Mouse (Mus musculus) myocyte (in vitro differentiated cells): ENCODE measurements around the gene Pgbd1. TPM values are rescaled to one million over a fixed set of nuclear protein-coding genes. Genes with fewer than 3 reads are reported as not detected.
"Not testable (repeated sequence)": the region's sequence is repeated elsewhere in the genome, so short reads cannot be mapped to it uniquely, and the experiment has no call there.

Experiments
- H3K27me3 ChIP-seq: one replicate; pipeline ENCODE4 v1.6.1; 2011; ENCODE audit not compliant: control insufficient read depth, insufficient read depth, insufficient read length
- H3K36me3 ChIP-seq: one replicate; pipeline ENCODE4 v1.6.1; 2011; ENCODE audit not compliant: control insufficient read depth, insufficient read depth
- H3K4me2 ChIP-seq: one replicate; pipeline ENCODE4 v1.6.1; 2011; ENCODE audit warnings: low read depth, control low read depth
- H3K4me3 ChIP-seq: one replicate; pipeline ENCODE4 v1.5.1; 2011; ENCODE audit warnings: mild to moderate bottlenecking, control low read depth, moderate library complexity
- H3K79me2 ChIP-seq: one replicate; pipeline ENCODE4 v1.6.1; 2011; ENCODE audit not compliant: control insufficient read depth, insufficient read depth
- H3ac ChIP-seq: one replicate; pipeline ENCODE4 v1.6.1; 2011; ENCODE audit not compliant: control insufficient read depth, insufficient read length
- CEBPB ChIP-seq: IDR thresholded peaks from 2 replicates; pipeline ENCODE4 v1.6.1; 2011; ENCODE audit warnings: mild to moderate bottlenecking, moderate library complexity; ENCODE audit not compliant: poor library complexity, insufficient read depth, severe bottlenecking
- E2F4 ChIP-seq: IDR thresholded peaks from one replicate; pipeline ENCODE4 v1.6.1; 2011; ENCODE audit warnings: mild to moderate bottlenecking, control low read depth, moderate library complexity; ENCODE audit not compliant: insufficient read depth
- MAX ChIP-seq: IDR thresholded peaks from one replicate; pipeline ENCODE4 v1.6.1; 2011; ENCODE audit warnings: low read depth, mild to moderate bottlenecking, control low read depth
- MYOD1 ChIP-seq, 3 experiments: IDR thresholded peaks; one replicate each; pipeline ENCODE4 v1.6.1; 2011; ENCODE audit warnings: control low read depth in 2 of 3, low read depth in 2 of 3, mild to moderate bottlenecking in 2 of 3, moderate library complexity in 1 of 3; ENCODE audit not compliant: insufficient read length in 2 of 3, control insufficient read depth in 1 of 3
- MYOG ChIP-seq, 3 experiments: IDR thresholded peaks; one replicate each; pipeline ENCODE4 v1.6.1; 2011; ENCODE audit warnings: control low read depth in 2 of 3, low read depth in 2 of 3, mild to moderate bottlenecking in 2 of 3; ENCODE audit not compliant: insufficient read length in 2 of 3, control insufficient read depth in 1 of 3, insufficient read depth in 1 of 3
- POLR2A ChIP-seq: IDR thresholded peaks from one replicate; pipeline ENCODE4 v1.6.1; 2011; ENCODE audit warnings: low read depth, mild to moderate bottlenecking, control low read depth, moderate library complexity; ENCODE audit not compliant: insufficient read length
- POLR2AphosphoS2 ChIP-seq: IDR thresholded peaks from one replicate; pipeline ENCODE4 v1.6.1; 2011; ENCODE audit warnings: low read depth, control low read depth; ENCODE audit not compliant: insufficient read length
- REST ChIP-seq: IDR thresholded peaks from one replicate; pipeline ENCODE4 v1.6.1; 2011; ENCODE audit warnings: mild to moderate bottlenecking, control low read depth, moderate library complexity; ENCODE audit not compliant: insufficient read depth, insufficient read length
- SRF ChIP-seq: IDR thresholded peaks from one replicate; pipeline ENCODE4 v1.6.1; 2011; ENCODE audit warnings: low read depth; ENCODE audit not compliant: control insufficient read depth, insufficient read length
- TCF12 ChIP-seq: IDR thresholded peaks from one replicate; pipeline ENCODE4 v1.6.1; 2011; ENCODE audit warnings: mild to moderate bottlenecking, control low read depth; ENCODE audit not compliant: poor library complexity, insufficient read depth, severe bottlenecking
- TCF3 ChIP-seq: IDR thresholded peaks from one replicate; pipeline ENCODE4 v1.6.1; 2011; ENCODE audit warnings: low read depth, control low read depth; ENCODE audit not compliant: insufficient read length
- USF1 ChIP-seq: IDR thresholded peaks from one replicate; pipeline ENCODE4 v1.6.1; 2011; ENCODE audit warnings: low read depth, mild to moderate bottlenecking, control low read depth, moderate library complexity
- polyA plus RNA-seq: library from polyadenylated mRNA; unstranded; fragments of >200 nt; fragmentation: generic; extraction: Trizol; gene quantifications from one replicate; pipeline ENCODE4 v1.2.1, GENCODE M21; 2012; ENCODE audit warnings: missing spikeins

Pgbd1 gene
- polyA plus RNA-seq, 1 experiment: 0.13 TPM

- Histone ChIP-seq H3K27me3 (no peaks in the 10 kb centered on the region), H3K79me2 (peaks cover 35% of the 10 kb centered on the region), H3K36me3 (peaks cover 15% of the 10 kb centered on the region), H3ac (peak overlapping the region; percentile 31), H3K4me2 (peak overlapping the region; percentile 72), H3K4me3 (peak overlapping the region; percentile 70)
- TF ChIP-seq MAX (no peak), USF1 (no peak), REST (no peak), CEBPB (no peak), POLR2A (no peak), SRF (no peak), MYOD1 (IDR thresholded peaks at IDR 0.05; ENCODE audit: control insufficient read depth in 1 of 3, insufficient read length in 2 of 3, low read depth in 2 of 3) (no peak), MYOG (IDR thresholded peaks at IDR 0.05; ENCODE audit: control insufficient read depth in 1 of 3, insufficient read depth in 1 of 3, insufficient read length in 2 of 3, low read depth in 2 of 3) (no peak), TCF12 (no peak), E2F4 (no peak), TCF3 (no peak), POLR2AphosphoS2 (no peak)
Observed at GRCm38 (mm10) chr13:21401636-21402286, 39.1 kb downstream of the Pgbd1 start.

GRCm38 (mm10) chr13:21401166-21401565, 39.7 kb downstream of the Pgbd1 start:
- Histone ChIP-seq H3K36me3 (peaks cover 20% of the 10 kb centered on the region), H3ac (no peak overlapping the region), H3K79me2 (peaks cover 35% of the 10 kb centered on the region), H3K4me2 (peak overlapping the region; percentile 72), H3K4me3 (peak overlapping the region; percentile 70), H3K27me3 (no peaks in the 10 kb centered on the region)
- TF ChIP-seq TCF3 (no peak), MYOD1 (IDR thresholded peaks at IDR 0.05; ENCODE audit: control insufficient read depth in 1 of 3, insufficient read length in 2 of 3, low read depth in 2 of 3) (no peak), USF1 (no peak), POLR2AphosphoS2 (no peak)

GRCm38 (mm10) chr13:21397486-21397885, 43.4 kb downstream of the Pgbd1 start:
- peaks cover 35% of the 10 kb centered on the region for H3K79me2 ChIP-seq
- H3ac ChIP-seq: no peak overlapping the region
- no peak overlapping the region for H3K4me2 ChIP-seq
- peaks cover 44% of the 10 kb centered on the region for H3K36me3 ChIP-seq
- no peak overlapping the region for H3K4me3 ChIP-seq
- TF ChIP-seq POLR2AphosphoS2 (no peak), MYOG (IDR thresholded peaks at IDR 0.05; ENCODE audit: control insufficient read depth in 1 of 3, insufficient read depth in 1 of 3, insufficient read length in 2 of 3, low read depth in 2 of 3) (no peak), POLR2A (no peak), CEBPB (no peak), TCF3 (no peak), SRF (no peak), REST (no peak), TCF12 (no peak), MAX (no peak), MYOD1 (IDR thresholded peaks at IDR 0.05; ENCODE audit: control insufficient read depth in 1 of 3, insufficient read length in 2 of 3, low read depth in 2 of 3) (no peak), E2F4 (no peak), USF1 (no peak)
- no peaks in the 10 kb centered on the region for H3K27me3 ChIP-seq

GRCm38 (mm10) chr13:21396048-21396447, 44.8 kb downstream of the Pgbd1 start:
- not testable (repeated sequence) for H3K27me3 ChIP-seq, H3ac ChIP-seq, H3K4me2 ChIP-seq, H3K4me3 ChIP-seq
- peaks cover 21% of the 10 kb centered on the region for H3K79me2 ChIP-seq
- H3K36me3 ChIP-seq: peaks cover 55% of the 10 kb centered on the region

- Histone ChIP-seq H3ac (no peak overlapping the region), H3K4me3 (no peak overlapping the region), H3K4me2 (no peak overlapping the region), H3K36me3 (peaks cover 59% of the 10 kb centered on the region), H3K79me2 (peaks cover 17% of the 10 kb centered on the region), H3K27me3 (no peaks in the 10 kb centered on the region)
- TF ChIP-seq MYOG (IDR thresholded peaks at IDR 0.05; ENCODE audit: control insufficient read depth in 1 of 3, insufficient read depth in 1 of 3, insufficient read length in 2 of 3, low read depth in 2 of 3): no peak
- no peak for TF ChIP-seq MAX
- no peak for TF ChIP-seq SRF
- TF ChIP-seq TCF12: no peak
- TF ChIP-seq MYOD1 (IDR thresholded peaks at IDR 0.05; ENCODE audit: control insufficient read depth in 1 of 3, insufficient read length in 2 of 3, low read depth in 2 of 3): no peak
- TF ChIP-seq CEBPB: no peak
- TF ChIP-seq USF1: no peak
- TF ChIP-seq TCF3: no peak
- TF ChIP-seq E2F4: no peak
- TF ChIP-seq POLR2AphosphoS2: no peak
- TF ChIP-seq REST: no peak
Observed at GRCm38 (mm10) chr13:21395623-21396022, 45.2 kb downstream of the Pgbd1 start.
